Mouse (Mus musculus) testis, postnatal 14 days (tissue): ENCODE measurements around the gene Gngt1.

ENCODE experiments used
- DNase-seq: peaks from one replicate; pipeline ENCODE4 v3.0.0; 2021; ENCODE audit warnings: low spot score

Gngt1 gene

GRCm38 (mm10) chr6:3993492-3993891 is at the start of gene Gngt1:
Gngt1 (plus strand) TSS chr6:3993792.
- DNase-seq: no peak

- no peak for DNase-seq
Observed at GRCm38 (mm10) chr6:3954969-3955368, 38.6 kb upstream of the Gngt1 start.

GRCm38 (mm10) chr6:3967676-3968626 is 25.6 kb upstream of the Gngt1 start:
- DNase-seq: no peak

- DNase-seq: no peak
Observed at GRCm38 (mm10) chr6:3973679-3974078, 19.9 kb upstream of the Gngt1 start.

GRCm38 (mm10) chr6:3982661-3983284 is 10.8 kb upstream of the Gngt1 start:
- no peak for DNase-seq

- no peak for DNase-seq
Observed at GRCm38 (mm10) chr6:3988750-3989149, 4.8 kb upstream of the Gngt1 start, which contains the start of gene Tfpi2. Tfpi2 (minus strand) TSS chr6:3988919.

- DNase-seq: no peak
Observed at GRCm38 (mm10) chr6:3998089-3998488, 4.5 kb downstream of the Gngt1 start.

GRCm38 (mm10) chr6:3999296-3999695 is 5.7 kb downstream of the Gngt1 start:
- no peak for DNase-seq

- DNase-seq: no peak
Observed at GRCm38 (mm10) chr6:4000716-4001115, 7.1 kb downstream of the Gngt1 start.

GRCm38 (mm10) chr6:4003445-4003844 is 9.9 kb downstream of the Gngt1 start:
- DNase-seq: no peak

GRCm38 (mm10) chr6:4003890-4004306 is 10.3 kb downstream of the Gngt1 start, which contains the start of gene Gng11:
Gng11 (plus strand) TSS chr6:4003904.
- peak; percentile 31 for DNase-seq

GRCm38 (mm10) chr6:4004808-4005207 is 11.2 kb downstream of the Gngt1 start:
- no peak for DNase-seq

- DNase-seq: no peak
Observed at GRCm38 (mm10) chr6:4008501-4009040, 15.0 kb downstream of the Gngt1 start.

- no peak for DNase-seq
Observed at GRCm38 (mm10) chr6:4009548-4009947, 16.0 kb downstream of the Gngt1 start.

- DNase-seq: no peak
Observed at GRCm38 (mm10) chr6:4022645-4023044, 29.1 kb downstream of the Gngt1 start.

- DNase-seq: no peak
Observed at GRCm38 (mm10) chr6:4026367-4026766, 32.8 kb downstream of the Gngt1 start.

GRCm38 (mm10) chr6:4030956-4031355 is 37.4 kb downstream of the Gngt1 start:
- DNase-seq: no peak

- no peak for DNase-seq
Observed at GRCm38 (mm10) chr6:4041821-4042220, 48.2 kb downstream of the Gngt1 start.
